Mouse (Mus musculus) spleen, adult 2 months (tissue): ENCODE results near the gene Ppp1r14b.

Experiments
- CTCF ChIP-seq: fragments of 200-500 bp; IDR thresholded peaks from 2 replicates; pipeline ENCODE4 v1.5.1; 2011; ENCODE audit warnings: mild to moderate bottlenecking, inconsistent platforms; ENCODE audit not compliant: insufficient read depth, insufficient read length, insufficient replicate concordance; ENCODE audit errors: extremely low read depth
- POLR2A ChIP-seq: fragments of 200-500 bp; IDR thresholded peaks from 2 replicates; pipeline ENCODE4 v1.6.1; 2011; ENCODE audit warnings: low read depth, low read length, inconsistent platforms

DNA sequence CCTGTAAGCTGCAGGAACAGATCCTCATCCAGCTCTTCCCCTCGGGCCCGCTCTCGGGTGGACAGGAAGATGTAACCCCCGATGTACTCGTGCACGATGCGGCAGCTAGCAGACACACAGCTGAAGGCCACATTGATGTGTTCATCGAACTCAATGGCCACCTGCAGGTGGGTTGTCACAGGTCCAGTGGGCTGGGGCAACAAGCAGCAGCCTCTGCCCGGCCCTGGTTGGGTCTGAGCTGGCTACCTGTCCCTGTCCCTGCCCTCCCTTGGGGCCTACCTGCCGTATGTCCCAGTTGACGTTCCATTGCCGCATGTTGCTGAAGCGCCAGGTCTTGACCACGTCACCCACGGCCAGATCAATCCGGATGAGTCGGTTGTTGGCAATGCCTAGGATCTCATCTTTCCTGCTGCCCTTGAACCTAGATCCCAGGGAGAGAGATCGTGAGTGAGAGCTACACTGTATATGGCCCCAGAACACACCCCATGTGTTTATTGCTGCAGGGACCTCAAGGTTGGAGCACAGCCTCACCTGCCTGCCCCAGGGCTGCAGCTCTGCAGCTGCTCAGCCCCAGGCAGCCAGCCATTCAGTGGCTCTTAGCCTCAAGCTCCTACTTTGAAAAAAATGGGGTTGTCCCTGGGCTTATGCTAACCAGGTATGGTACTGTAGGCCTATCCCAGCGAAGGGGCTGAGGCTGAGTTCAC is 24.7 kb downstream of the Ppp1r14b start:
- TF ChIP-seq POLR2A, result no peak
- no peak for TF ChIP-seq CTCF
